Mouse (Mus musculus) thymus, postnatal 36 days (tissue): ENCODE results near the gene Armh2.

Experiments
- DNase-seq, 2 experiments: peaks; one replicate each; pipeline ENCODE4 v3.0.0; 2022; ENCODE audit warnings: mixed read lengths in 2 of 2

Gene Armh2

DNA sequence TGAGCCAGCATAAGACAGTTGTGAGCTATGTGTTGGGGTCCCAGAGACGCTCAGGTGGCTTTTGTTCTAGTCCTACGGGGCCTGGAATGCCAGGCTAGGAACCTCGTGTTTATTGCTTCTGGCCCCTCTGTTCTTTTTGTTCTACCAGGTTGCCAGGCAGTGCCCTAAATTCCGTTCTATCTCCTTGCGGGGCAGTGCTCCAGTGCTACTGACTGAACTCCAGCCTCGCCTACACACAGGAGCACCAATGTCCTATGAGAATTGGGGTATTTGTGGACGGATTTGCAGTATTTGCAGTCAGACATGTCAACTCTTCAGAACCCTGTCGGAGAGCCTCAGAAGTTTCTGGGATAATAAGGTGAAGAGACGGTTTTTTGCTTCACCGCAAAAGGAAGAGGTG lies at the start of gene Armh2:
Gene Armh2 (plus strand): TSS at position 205 of the 400 bp plus-strand sequence.
- DNase-seq, result no peak

DNA sequence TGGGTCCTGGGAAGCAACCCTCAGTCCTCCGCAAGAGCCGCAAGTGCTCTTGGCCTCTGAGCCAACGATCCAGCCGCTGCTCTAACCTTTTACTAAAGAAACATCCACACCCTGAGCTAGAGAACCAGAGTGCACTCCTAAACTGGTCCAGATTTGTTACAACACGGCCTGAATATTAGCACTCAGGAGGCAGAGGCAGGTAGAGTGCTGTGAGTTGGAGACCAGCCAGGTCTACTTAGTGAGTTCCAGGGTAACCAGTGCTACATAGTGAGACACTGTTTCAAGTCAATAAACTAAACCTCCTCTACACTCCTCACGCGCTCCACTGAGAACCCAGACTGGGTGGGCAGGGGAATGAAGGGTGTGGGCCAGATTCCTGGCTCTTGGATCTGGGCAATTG lies 47.7 kb upstream of the Armh2 start:
- no peak for DNase-seq

DNA sequence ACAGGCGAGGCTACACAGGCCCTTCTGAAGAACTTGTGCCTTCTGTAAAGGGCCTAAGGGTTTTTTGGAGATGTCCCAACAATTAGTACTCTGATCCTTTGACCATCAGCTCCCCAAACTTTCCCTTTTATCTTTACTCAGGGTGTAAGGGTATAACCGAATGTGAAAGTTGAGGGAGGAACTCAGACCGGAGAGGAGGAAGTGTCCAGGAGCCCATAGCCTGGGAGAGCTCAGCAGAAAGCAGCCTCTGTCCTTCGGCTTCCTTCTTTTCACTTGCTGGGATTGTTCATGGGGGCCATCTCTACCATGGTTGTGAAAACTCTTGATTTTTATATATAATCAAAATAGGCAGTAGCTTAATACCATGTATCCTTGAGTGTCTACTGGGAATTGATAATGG lies 42.3 kb upstream of the Armh2 start:
- DNase-seq, result no peak

DNA sequence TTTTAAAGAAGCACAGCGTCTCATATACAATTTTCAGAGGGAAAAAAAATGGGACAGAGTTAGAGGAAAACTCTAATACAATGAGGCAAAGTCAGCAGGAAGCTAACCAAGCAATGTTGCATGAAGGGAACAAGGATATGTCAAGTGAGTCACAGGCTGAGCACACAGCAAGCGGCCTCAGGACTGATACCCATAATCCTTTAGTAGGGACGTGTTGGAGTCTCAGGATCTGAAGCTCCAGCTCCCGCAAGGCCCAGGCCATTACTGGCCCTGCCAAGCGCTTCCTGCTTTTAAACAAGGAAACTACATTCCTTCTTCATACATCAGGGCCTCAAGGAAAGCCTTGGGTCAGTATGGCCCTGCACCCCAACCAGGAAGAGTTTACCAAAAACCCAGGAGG lies 38.9 kb upstream of the Armh2 start:
- no peak for DNase-seq

DNA sequence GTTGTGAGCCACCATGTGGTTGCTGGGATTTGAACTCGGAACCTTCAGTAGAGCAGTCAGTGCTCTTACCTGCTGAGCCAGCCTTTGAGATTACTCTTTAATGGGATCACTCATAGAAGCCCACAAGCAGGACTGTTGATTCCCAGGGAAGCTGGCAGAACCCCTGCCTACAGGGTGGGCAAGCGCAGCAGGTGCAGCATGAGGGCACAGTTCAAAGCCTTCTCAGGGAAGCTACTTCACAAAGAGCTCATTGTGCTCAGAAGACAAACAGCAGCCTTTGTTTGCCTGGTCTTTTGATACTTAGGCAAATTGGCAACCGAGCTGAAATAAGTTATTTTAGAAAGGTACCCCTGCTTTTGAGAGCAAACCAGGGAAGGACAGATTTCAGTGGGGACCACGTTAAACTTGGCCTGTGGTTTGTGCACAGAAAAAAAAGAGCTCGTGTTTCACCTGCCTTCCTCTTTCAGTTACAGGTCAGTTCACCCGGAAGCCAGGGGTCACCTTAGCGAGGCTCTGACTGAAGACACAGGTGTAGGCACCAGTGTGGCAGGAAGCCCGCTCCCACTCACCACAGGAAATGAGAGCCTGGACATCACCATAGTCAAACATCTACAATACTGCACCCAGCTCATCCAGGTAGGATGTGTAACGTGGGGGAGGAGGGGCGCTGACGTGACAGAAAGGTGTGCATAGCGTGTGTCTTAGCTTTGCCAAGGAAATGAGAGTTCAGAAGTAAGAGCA lies 31.2 kb upstream of the Armh2 start:
- peak; percentile 38 to 49 for DNase-seq

DNA sequence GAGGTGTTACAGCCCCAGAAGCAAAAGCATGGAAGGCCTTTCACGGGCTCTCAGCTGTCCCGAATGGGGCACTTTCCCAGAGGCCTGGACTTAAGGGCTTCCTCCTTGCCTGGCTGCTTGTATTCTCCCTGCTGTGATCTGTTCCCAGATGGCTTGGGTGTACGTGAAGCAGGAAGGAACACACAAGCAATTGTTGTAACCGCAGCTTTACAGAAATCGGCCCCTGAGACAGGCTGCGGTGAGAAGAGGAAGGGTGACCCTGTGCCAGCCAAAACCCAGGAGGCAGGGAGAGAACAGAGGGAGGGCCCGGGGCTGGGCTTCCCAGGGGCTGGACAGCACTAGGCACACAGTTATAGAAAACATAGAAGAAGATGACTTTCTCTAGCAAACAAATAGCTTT lies 30.1 kb upstream of the Armh2 start:
- peak in 1 of 2 experiments; percentile 38 for DNase-seq

DNA sequence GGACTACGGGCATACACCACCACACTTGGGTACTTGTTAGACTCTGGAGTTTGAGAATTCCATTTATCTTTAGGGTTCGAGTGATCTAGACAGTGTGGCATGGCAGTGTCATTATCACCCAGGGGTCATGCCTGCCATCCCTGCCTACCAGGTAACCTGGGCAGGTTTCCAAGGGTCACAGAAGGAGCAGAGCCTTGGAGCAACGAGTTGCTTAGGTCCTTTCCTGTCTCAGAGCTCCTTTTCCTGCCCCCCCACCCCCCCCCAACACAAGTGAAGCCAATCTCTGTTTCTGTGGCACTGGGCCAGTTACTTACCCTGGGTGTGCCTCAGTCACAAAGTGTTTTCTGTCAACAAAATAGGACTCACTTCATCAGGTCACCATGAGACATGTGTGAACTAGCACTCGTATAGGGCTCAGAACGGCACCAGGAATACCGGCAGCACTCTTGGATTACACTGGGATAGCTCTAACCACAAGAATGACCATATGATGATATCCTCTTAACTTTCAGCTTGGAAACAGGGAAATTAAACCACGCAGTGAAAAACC lies 28.4 kb upstream of the Armh2 start:
- no peak for DNase-seq

DNA sequence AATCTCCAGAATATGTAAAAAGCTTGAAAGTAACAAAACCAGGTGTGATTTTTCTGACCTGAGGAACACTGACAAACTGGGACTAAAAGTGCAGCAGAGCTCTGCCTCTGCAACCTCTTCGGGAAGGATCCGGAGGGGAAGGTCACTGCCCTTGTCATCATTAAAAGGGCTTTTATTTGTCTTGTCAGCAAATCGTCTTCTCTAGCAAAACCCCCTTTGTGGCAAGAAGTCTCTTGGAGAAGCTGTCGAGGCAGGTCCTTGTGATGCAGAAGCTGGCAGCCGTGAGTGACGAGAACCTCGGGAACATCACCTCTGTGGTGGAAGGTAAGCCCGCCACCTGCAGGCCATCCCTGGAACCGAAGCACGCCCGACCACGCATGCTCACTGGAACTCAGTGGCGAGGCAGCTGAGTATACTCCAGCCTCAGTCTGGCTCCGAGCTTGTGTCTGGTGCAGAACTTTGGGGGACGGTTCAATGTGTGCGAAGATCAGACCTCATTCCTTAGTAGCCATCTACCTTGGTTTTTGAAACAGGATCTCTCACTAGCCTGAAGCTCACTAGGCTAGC lies 27.5 kb upstream of the Armh2 start:
- DNase-seq, result peak; percentile 79 to 84

DNA sequence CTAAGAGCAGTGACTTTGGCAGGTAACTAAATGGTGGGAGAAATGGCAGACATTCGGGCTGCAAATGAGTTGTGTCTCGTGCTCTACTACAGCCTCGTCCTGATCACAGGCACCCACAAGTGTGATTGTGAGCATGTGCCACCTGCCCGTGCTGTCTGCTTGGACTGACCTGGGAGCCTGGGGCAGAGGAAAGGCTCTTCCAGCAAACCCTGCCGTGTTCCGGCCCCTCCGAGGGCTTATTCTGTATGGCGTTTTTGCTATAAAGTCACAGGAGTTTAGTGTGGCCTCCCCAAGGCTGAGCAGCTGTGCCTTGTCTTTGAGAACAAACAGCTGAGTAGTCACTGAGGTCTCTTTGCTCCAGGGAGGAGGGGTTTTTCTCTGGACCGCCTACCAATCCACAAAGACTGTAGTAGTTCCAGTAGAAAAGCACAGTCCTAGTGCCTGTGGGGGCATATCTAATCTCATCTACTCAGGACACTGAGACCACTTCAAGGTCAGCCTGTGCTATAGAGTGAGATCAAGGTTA lies 26.6 kb upstream of the Armh2 start:
- no peak for DNase-seq

DNA sequence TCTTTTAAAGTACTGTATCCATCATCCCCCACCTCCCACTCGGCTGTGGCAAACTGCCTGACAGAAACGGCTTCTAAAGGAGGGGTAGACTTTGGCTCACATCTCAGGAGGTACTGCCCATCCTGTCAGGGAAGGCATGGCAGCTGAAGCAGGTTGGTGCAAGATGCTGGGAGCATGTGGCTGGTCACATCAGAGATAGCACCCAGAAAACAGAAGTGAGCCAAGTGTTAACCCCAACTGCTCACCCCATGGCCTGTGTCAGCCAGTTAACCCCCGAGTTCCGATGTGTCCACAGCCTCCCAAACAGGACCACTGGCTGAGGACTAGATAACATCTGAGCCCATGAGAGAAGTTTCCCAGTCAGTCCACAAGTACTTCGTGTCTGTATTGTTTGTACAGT lies 25.4 kb upstream of the Armh2 start:
- no peak for DNase-seq

DNA sequence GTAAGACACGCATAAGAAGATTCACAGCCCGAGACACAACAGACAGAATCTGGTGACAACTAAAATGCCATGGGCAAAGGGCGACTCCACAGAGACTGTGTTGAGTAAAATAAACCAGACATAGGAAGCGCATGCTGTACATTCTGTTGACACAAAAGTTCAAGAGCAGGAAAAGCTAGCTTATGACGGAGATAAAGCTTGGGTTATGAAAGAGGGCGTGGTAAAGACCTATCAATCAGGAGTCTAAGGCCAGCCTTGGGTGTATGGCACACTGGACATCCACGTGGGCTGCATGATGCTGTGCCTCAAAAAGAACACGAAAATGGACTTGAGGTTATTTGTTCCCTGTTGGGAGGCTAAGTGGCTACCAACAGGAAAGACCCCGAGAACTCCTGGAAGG lies 24.6 kb upstream of the Armh2 start:
- DNase-seq, result no peak

DNA sequence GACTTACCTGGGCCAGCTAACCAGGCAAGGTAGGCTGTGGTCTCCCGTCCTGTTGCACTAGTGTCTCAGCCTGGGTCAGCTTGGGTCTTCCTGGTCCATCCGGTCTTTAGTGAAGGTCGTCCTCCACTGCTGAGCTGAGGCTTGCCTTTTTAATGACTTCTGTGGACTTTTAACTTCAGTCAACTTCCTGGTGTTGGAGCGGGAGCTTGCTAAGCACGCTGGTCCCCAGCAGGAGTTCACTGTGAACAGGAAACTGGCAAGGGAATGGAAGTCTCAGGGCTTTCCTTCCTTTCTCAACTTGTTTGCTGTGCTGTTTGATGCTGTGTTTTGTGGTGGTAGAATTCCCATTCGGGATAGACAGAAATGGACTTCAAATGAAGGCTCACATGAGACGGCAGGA lies 23.4 kb upstream of the Armh2 start:
- no peak for DNase-seq

DNA sequence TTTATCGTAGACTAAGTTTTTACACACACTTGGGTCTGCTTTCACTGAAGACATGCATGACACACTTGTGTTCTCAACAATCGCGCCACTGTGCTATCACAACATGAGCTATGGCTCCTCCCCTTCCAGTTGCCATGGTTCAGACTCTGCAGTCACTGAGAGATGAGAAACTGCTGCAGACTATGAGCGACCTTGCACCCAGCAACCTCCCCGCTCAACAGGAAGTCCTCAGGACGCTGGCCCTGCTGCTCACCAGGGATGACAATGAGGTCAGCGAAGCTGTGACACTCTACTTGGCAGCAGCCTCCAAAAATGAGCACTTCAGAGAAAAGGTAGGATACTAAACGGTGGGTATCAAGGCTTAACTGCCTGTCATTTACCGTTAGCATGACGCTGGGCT lies 19.5 kb upstream of the Armh2 start:
- DNase-seq, result no peak

DNA sequence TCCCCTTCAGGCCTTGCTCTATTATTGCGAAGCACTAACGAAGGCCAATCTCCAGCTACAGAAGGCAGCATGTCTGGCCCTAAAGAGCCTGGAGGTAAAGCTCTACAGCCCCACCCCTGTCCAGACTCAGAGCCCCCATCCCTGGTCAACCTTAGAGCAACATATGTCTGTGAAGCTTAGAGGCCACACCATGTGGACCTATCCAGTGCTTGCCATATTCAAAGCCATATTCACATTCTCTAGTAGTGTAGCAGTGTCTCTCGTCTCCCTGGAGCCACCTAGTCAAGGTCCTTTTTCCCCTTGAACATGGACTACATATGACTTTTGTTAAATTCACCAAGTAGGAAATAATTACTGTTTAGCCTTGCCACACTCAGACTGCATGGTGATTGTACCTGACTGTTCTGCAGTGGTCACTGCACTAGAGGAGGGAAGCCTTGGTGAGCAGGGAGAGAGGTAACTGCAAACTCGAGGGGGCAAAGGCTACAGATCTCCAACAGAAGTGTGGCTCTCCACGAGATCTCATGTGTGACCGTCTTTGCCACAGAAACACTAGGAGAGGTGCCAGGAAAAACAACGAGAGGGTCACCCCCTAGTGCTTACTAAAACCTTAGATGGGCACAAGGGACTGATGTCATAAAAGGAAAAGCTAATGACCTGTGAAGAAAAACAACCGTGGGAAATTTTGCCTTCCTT lies 17.2 kb upstream of the Armh2 start:
- no peak for DNase-seq

DNA sequence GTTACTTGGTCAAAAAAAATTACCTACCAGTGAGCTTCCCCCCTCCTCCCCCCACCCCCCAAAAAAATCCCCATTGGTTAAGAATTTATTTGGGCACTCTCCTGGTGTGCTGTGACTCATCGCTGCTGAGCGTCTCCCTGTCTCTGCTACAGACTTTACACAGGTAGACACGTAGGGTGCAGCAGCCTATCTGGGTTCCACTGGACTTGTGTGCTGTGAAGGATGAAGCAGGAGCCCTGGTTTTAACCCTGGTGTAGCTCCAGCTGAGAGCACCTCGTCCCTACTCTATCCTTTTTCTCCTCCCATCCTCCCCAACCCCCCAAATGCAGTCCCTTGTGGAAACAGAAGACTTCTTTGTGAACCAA lies 16.7 kb upstream of the Armh2 start:
- no peak for DNase-seq

DNA sequence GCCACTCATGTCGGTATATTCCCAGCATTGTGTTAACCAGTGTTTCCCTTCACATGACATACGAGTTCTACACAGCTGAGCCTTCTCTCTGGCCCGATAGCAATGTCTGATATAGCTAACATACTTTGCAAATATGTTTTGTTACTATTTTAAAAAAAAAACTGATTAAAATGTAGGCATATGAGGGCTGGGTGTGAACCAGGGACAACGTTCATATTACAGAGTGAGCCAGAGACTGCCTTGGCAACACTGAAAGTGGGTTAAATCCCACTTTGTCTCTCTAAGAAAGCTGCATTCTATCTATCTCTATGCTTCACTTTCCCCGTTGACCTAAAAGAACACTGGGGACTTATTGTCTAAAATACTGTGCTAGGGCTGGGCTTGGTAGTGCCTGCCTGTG lies 11.9 kb upstream of the Armh2 start:
- DNase-seq, result no peak

DNA sequence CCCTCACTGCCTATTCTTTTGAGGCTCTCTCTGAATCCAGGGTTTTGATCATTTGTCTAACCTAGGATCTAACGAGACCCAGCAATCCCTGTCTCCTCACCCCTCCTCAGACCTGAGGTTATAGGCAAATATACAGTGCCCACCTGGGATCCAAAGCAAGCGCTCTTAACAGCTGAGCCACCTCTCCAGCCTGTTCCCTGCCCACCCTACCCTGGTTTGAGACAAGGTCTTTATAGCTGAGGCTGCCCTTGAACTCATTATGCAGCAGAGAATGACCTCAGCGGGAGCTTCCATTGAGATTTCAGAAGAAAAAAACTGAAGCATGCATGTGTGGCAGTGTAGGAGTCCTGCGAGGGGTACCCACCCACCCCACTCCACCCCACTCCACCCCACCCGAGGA lies 6.5 kb upstream of the Armh2 start:
- DNase-seq, result no peak

DNA sequence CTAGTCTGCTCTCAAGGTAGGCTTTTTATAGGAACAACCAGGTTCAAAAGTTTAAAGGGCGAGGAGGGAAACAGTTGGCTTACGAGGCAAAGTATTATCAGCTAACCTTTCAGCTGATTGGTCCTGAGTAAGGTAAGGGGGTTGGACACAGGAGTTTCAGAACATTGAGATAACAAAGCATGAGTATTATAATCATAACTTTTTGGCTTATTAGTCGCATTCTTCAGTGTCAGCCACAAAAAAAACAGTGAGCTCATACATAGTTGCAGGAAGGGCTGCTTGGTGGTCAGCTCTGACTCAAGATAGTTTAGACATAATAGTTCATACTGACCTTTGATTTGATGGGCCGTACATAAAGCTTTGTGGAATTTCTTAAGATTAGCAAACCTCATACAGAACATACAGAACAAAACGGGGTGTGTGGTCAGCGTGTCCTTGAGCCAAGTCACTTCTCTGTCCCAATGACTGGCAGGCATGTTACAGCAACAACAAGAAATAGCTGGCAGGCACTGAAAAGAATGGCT lies 5.4 kb upstream of the Armh2 start:
- no peak for DNase-seq

DNA sequence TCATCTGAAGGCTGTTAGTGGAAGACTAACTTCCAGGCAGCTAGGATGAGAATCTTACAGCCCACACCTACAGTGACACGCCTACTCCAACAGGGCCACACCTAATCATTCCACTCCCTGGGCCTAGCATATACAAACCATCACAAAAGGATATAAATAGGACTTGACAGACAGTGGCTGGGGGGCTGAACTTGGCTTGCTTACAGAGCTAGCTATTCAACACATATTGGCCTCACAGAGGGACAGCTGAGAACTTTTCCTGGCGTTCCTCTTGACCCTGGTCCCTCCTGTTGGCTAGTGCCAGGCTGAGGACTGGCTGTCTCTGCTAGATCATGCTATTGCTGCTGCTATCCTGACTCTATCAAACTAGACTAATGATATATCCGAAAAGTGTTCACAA lies 6.8 kb downstream of the Armh2 start:
- no peak for DNase-seq

DNA sequence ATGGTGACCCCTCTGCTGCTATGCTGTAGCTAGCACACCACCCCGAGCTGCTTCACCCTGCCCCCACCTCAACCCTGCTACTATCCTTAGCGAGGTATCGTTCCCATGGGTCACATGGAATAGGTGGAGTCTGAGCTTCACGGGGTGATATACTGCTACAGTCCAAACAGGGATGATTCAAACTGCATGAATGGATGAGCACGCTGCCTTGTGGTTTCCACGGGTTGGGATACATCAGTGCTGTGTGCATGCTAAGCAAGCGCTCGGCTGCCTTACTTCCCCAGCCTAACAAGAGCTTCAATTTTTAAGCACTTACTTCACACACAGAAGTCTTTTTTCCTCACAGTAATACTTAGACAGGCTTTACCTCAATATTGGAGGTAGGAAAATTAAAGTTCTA lies 9.8 kb downstream of the Armh2 start:
- DNase-seq, result no peak

DNA sequence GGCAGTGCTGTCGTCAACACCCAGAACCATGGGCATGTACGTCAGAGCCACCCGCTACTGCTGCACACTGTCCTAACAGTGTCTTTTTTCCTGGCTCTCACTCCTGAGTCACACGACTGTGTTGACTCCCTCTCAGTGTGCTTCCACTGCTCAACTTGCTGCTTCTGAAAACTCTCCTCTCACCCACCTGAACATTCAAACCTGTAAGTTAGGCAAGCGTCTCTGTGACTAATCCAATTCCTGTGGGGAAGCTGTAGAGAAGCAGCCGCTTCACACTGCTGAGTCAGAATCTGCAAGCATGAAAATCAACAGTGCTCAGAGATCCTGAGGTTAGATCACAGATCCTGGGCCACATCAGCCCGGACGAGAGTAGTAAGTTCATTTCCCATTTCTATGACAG lies 10.4 kb downstream of the Armh2 start:
- DNase-seq, result no peak

DNA sequence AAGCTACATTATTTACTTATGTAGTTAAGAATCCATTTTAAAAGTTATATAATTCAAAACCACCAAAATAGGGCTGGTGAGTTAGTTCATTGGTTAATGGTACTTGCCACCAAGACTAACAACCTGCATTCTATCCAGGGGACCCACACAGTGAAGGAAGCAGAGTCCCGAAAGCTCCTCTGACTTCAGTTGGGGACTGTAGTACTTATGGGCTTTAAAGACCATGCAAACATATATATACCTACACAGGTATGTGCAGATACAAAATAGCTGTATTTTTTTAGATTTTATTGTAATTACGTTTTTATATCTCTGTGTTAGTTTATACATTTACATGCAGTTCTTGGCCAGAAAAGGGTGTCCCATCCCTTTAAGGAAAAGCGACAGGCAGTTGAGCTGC lies 15.7 kb downstream of the Armh2 start:
- DNase-seq, result no peak

DNA sequence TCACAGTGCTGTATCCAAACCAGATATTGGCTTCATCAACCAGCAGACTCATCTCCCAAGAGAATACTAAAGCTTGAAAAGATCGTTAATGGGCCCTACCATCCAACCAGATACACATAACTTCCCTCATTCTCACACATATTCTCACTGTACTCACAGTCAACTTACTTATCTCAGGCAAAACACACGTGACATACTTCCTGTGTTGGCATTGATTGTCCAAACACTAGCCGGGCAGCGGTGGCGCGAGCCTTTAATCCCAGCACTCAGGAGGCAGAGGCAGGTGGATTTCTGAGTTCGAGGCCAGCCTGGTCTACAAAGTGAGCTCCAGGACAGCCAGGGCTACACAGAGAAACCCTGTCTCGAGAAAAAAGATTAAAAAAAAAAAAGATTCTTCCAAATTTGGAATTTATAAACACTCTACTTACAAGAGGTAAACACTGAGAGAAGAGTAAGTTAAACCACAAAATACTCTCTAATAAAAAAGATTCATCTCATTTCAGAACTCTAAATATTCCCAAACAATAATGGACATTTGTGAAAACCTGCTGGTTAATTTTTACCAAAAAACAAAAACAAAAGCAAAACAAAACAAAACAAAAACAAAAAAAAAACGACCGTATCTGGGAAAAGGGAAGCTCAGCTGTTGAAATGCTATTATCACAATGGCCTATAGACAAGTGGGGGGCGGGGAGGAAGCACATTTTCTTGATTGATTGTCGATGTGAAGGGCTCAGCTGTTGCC lies 17.0 kb downstream of the Armh2 start:
- no peak for DNase-seq
